Mouse (Mus musculus) heart, postnatal 0 days (tissue): ENCODE data around the gene Pex16.

Experiments used
- CTCF ChIP-seq: IDR thresholded peaks from 2 replicates; pipeline ENCODE4 v1.5.1; 2016; ENCODE audit warnings: antibody characterized with exemption, control low read depth, low read depth
- EP300 ChIP-seq: IDR thresholded peaks from 2 replicates; pipeline ENCODE4 v1.6.1; 2016; ENCODE audit warnings: antibody characterized with exemption, low read depth

DNA sequence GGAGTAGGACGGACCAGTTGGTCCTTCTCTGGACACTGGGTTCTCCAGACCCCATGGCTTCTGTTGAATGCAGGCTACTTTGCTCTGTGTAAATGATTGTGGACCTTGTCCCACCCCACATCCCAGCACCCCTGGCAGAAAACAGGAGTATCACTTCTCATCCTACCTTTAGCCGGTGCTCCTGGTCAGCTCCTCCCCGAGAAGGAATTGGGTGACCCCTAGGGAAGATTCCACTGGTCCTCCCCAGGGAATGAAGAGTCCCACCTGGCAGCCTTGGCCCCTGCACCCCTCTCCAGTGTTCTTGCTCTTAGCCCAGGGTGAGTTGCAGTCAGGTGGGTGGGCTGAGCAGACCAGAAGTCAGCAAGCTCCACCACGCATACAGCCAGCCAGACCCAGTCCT, 10.4 kb upstream of the Pex16 start:
- no peak for TF ChIP-seq CTCF
- no peak for TF ChIP-seq EP300
